Mouse (Mus musculus) neural tube, embryonic 14.5 days (tissue): ENCODE measurements around the gene Necab2. TPM values are rescaled to one million over a fixed set of nuclear protein-coding genes. Genes with fewer than 3 reads are reported as not detected.
A peak's percentile ranks its signal among the peaks of the same experiment; 100 is the strongest.

Source experiments
- ATAC-seq: fragments of 200-750 bp; cut with Nextera tagmentation; 2 replicates; pipeline ENCODE4 v1.8.0; 2017; ENCODE audit warnings: low read depth, mild to moderate bottlenecking, moderate TSS enrichment, moderate library complexity
- H3K27ac ChIP-seq: fragments of 300-500 bp; sonication (generic); 2 replicates; pipeline ENCODE4 v1.5.1; 2014; ENCODE audit warnings: low read depth, mild to moderate bottlenecking, control low read depth, low read length, moderate library complexity, mixed read lengths
- H3K27me3 ChIP-seq: fragments of 300-500 bp; sonication (generic); 2 replicates; pipeline ENCODE4 v1.6.1; 2014; ENCODE audit warnings: low read length; ENCODE audit not compliant: control insufficient read depth, insufficient read depth
- H3K36me3 ChIP-seq: fragments of 300-500 bp; sonication (generic); 2 replicates; pipeline ENCODE4 v1.6.1; 2014; ENCODE audit warnings: low read length, mixed read lengths; ENCODE audit not compliant: control insufficient read depth, insufficient read depth
- H3K4me1 ChIP-seq: fragments of 300-500 bp; sonication (generic); 2 replicates; pipeline ENCODE4 v1.6.1; 2014; ENCODE audit warnings: low read length; ENCODE audit not compliant: control insufficient read depth, insufficient read depth
- H3K4me2 ChIP-seq: fragments of 300-500 bp; sonication (generic); 2 replicates; pipeline ENCODE4 v1.6.1; 2014; ENCODE audit warnings: mild to moderate bottlenecking, low read depth, low read length, control low read depth
- H3K4me3 ChIP-seq: fragments of 300-500 bp; sonication (generic); 2 replicates; pipeline ENCODE4 v1.5.1; 2014; ENCODE audit warnings: low read depth, low read length, control low read depth, mixed read lengths
- H3K9ac ChIP-seq: fragments of 300-500 bp; sonication (generic); replicated peaks from 2 replicates; pipeline ENCODE4 v1.6.1; 2014; ENCODE audit warnings: low read depth, mild to moderate bottlenecking, control low read depth, low read length, mixed read lengths
- H3K9me3 ChIP-seq: fragments of 300-500 bp; sonication (generic); 2 replicates; pipeline ENCODE4 v1.6.1; 2016; ENCODE audit warnings: low read length; ENCODE audit not compliant: control insufficient read depth
- WGBS: fragments of 180-500 bp; shearing (Covaris S2); extraction: QIAGEN DNeasy Blood & Tissue Kit; methylation state at CpG from one replicate; pipeline ENCODE4 v1.1.7; 2014; 5-methylcytosine and 5-hydroxymethylcytosine counted together
- polyA plus RNA-seq: library from polyadenylated mRNA; unstranded; fragments of >200 nt; fragmentation: Nextera tagmentation; extraction: Ambion mirVana; gene quantifications from 2 replicates; pipeline ENCODE4 v1.2.1, GENCODE M21; 2014

Necab2 gene
- polyA plus RNA-seq, 1 experiment from 2014 or later, result 39.6 TPM

DNA sequence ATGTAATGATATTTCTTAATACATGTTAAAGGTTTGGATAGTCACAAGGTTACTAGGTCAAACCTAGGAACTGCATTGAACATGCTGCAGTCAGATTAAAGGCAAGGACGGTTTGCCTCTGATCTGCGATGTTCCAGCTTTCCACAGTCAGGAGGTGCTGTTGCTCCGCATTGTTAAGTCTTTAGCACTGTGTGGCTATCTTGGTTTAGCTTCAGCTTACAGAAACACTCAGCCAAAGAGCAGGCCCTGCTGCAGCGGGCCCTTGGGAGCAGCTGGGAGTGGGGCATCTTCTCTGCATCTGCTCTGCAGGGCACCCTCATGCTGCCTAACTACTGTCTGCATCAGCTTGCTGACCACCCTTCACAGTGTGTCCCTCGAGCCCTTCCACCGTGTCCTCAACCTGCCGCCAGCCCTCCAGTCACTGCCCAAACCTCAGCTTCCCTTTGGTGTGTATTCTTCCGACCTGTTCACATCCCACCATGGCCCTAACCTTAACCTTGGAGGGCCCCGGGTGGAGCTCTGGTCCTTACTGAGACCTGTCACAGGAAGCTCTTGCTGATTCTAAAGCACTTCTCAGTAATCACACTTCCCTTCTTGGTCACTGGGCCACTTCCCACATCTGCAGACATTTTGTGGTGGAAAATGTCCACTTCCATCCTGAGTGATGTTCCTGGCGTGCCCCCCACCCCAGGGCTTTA lies 34.3 kb upstream of the Necab2 start:
- no peak overlapping the region for H3K9ac ChIP-seq
- no peak overlapping the region for H3K4me3 ChIP-seq
- no peak overlapping the region for H3K4me2 ChIP-seq
- no peaks in the 10 kb centered on the region for H3K27me3 ChIP-seq
- H3K27ac ChIP-seq, result no peak overlapping the region
- no peaks in the 10 kb centered on the region for H3K9me3 ChIP-seq
- peaks cover 25% of the 10 kb centered on the region for H3K36me3 ChIP-seq
- 0 out of 2 replicates have a peak, but pooled peaks cover 3% of the 10 kb centered on the region for H3K4me1 ChIP-seq
- no peak for ATAC-seq
- WGBS, result 61% methylated on average over 10 of the region's 10 CpGs

DNA sequence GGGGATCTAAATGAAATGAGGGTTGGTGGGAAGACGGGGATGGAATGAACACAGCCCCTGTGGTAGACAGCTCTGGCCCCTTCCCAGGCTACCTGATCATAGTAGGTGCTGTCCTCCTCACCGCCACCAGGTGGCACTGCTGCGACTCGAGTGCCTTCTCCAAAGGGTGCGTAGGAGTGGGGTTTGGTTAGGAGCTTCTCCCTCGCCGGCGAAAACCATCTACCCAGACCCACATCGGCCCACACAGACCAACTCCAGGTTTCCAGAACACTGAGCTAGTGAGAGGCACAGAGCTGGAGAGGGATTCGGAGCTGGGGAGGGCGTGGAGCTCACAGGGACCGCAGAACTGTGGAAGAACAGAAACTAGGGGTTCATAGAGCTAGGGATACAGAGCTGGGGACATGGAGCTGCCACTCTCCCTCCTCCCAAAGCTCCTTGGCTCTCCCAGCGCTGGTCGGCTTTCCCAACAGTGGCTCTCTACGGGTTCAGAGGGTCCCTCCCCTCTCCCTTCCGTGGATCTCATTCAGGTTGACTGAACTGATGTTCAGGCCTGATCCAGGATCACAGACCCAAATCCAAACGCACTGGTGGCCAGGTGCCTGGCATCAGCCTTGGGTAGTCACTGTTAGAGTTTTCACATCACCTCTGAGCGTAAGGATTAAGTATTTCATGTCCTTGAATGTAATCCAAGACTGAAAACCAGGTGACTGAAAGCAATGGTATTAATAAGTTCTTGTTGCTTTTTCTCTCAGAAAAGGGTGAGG lies 33.6 kb upstream of the Necab2 start:
- 13% methylated on average over 18 of the region's 18 CpGs for WGBS
- Histone ChIP-seq H3K27ac (no peak overlapping the region), H3K4me2 (peak overlapping the region; percentile 43; the same call in 1 of the 2 replicates), H3K9me3 (no peaks in the 10 kb centered on the region), H3K36me3 (peaks cover 19% of the 10 kb centered on the region), H3K27me3 (no peaks in the 10 kb centered on the region), H3K4me1 (0 out of 2 replicates have a peak, but pooled peaks cover 3% of the 10 kb centered on the region), H3K9ac (no peak overlapping the region; the same call in 1 of the 2 replicates), H3K4me3 (no peak overlapping the region)
- peak; percentile 84 for ATAC-seq

DNA sequence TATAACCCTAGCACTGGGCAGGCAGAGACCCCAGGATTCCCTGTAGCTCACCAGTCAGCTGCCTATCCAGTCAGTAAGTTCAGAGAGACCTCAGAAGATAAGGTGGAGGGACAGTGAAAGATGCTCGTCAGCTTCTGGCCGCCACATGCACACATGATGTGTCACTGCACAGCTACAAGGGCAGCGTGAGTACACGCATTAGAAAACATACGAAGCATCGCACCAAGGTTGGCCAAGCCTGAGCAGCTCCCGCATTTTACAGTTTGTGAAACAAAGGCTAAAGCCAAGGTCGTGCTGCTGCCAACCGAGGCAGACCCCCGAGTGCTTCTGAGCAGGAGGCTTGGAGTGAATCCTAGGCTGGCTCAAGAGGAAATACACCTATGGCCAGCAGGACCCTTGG lies 32.9 kb upstream of the Necab2 start:
- no peak overlapping the region for H3K9ac ChIP-seq
- no peak overlapping the region for H3K4me2 ChIP-seq
- WGBS, result 82% methylated on average over 10 of the region's 10 CpGs
- 0 out of 2 replicates have a peak, but pooled peaks cover 3% of the 10 kb centered on the region for H3K4me1 ChIP-seq
- H3K27me3 ChIP-seq, result no peaks in the 10 kb centered on the region
- no peak overlapping the region for H3K27ac ChIP-seq
- H3K9me3 ChIP-seq, result no peaks in the 10 kb centered on the region
- H3K4me3 ChIP-seq, result no peak overlapping the region
- no peak for ATAC-seq
- peaks cover 15% of the 10 kb centered on the region for H3K36me3 ChIP-seq

DNA sequence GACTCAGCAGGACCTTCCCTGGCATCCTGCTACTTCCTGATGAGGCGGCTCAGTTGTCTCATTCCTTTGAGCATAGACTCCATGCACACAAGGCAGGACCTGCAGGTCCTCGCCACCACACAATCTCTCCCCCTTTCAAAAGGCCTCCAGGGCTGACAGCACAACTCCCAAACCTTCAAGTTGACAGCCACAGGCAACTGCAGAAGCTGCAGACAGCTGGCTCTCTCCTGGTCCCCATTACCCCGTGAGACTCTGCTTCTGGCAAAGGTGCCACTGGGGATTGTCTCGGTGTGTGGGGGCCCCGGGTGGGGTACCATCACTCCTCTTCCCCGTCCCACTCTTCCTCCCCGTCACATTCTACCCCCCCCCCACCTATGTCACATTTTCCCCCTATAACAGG lies 26.2 kb upstream of the Necab2 start:
- no peaks in the 10 kb centered on the region for H3K27me3 ChIP-seq
- H3K27ac ChIP-seq, result no peak overlapping the region
- 77% methylated on average over 7 of the region's 7 CpGs for WGBS
- no peak overlapping the region for H3K4me3 ChIP-seq
- H3K9ac ChIP-seq, result no peak overlapping the region
- H3K4me1 ChIP-seq, result no peaks in the 10 kb centered on the region
- no peaks in the 10 kb centered on the region for H3K36me3 ChIP-seq
- H3K9me3 ChIP-seq, result no peaks in the 10 kb centered on the region
- H3K4me2 ChIP-seq, result no peak overlapping the region
- no peak for ATAC-seq

DNA sequence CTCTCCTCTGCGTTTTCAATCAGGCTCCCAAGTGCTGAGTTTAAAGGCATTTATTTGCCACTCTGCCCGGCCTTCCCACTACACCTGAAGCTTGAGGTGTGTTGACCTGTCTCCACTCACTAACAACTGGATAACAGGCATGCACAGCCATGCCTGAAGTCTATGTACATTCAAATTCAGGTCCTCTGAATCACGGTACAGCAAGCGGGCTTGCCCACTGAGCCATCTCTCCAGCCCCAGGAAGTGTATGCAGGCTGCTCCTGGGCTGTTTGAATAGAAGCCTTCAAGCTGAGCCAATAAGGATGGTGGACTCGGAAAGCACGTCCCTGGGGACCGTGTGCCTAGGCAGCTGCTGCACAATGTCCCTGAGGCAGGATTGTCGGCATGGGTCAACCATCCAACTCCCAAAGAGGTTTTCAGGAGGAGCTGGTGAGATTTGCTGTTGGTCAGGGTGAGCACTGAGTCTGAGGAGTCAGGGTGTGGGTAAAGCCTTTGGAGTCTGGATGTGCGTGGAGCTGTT lies 24.9 kb upstream of the Necab2 start:
- H3K4me1 ChIP-seq, result no peaks in the 10 kb centered on the region
- 59% methylated on average over 9 of the region's 9 CpGs for WGBS

DNA sequence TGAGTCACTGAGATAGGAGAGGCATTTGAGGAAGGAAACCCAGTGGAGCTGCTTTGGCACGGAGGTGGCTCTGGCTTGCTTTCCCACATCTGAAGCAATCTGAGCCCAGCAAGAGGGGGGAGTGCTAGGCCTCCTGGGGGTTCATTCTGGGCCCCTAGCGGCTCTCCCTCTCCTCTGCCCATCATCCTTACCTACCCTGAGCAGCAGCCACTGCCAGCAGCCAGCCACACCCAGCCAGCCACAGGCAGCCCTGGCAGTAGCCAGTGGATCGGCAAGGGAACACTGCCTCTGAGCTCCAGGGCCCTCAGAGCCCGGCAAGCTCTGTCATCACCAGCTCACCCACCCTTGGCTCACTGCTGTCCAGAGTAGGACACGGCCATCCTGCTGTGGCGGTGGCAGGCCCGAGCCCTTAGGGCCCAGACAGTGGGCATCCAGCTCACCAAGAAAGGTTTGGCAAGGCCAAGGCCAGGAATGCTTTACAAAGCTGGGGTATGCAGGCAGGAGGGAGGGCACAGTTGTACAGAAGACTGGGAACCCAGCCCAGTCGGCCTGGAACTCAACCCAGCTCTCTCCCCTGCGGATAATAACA lies 24.3 kb upstream of the Necab2 start:
- Histone ChIP-seq H3K9ac (no peak overlapping the region), H3K4me3 (no peak overlapping the region), H3K27ac (0 out of 2 replicates have a peak overlapping the region, but pooled peaks have one; percentile 18), H3K36me3 (no peaks in the 10 kb centered on the region), H3K27me3 (no peaks in the 10 kb centered on the region), H3K4me1 (no peaks in the 10 kb centered on the region), H3K4me2 (no peak overlapping the region), H3K9me3 (no peaks in the 10 kb centered on the region)
- ATAC-seq, result no peak
- WGBS, result 70% methylated on average over 9 of the region's 9 CpGs

More for the DNA sequence above, 24.9 kb upstream of the Necab2 start:
- ATAC-seq, result no peak
- Histone ChIP-seq H3K9me3 (no peaks in the 10 kb centered on the region), H3K4me3 (no peak overlapping the region), H3K27me3 (no peaks in the 10 kb centered on the region), H3K27ac (no peak overlapping the region), H3K36me3 (no peaks in the 10 kb centered on the region), H3K9ac (no peak overlapping the region), H3K4me2 (no peak overlapping the region)

DNA sequence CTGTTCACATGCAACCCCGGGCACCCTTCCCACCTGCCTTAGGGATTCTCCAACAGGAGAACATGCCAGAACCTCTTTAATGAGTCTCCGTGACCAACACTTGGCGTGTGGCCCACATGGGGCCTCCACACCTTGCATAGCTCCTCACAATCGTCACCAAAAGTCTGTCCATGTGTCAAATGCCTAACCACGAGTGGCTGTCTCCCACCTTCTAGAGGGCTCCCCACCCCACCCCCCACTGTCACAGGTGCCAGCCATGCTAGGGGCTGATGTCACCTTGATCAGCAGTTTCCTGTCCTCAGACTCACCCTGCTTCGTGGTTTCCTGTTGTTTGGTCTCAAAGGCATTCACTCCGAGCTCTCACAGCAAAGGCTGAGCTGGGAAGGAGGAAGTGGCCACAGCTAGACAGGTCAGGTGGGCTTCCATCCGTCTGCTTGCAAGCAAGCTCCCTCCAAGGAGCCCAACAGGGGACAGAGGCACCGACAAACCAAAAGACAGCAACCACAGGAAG lies 22.8 kb upstream of the Necab2 start:
- Histone ChIP-seq H3K9me3 (no peaks in the 10 kb centered on the region), H3K9ac (no peak overlapping the region), H3K27me3 (no peaks in the 10 kb centered on the region), H3K27ac (no peak overlapping the region), H3K36me3 (no peaks in the 10 kb centered on the region), H3K4me1 (no peaks in the 10 kb centered on the region), H3K4me2 (no peak overlapping the region), H3K4me3 (no peak overlapping the region)
- ATAC-seq, result no peak
- 73% methylated on average over 9 of the region's 9 CpGs for WGBS

DNA sequence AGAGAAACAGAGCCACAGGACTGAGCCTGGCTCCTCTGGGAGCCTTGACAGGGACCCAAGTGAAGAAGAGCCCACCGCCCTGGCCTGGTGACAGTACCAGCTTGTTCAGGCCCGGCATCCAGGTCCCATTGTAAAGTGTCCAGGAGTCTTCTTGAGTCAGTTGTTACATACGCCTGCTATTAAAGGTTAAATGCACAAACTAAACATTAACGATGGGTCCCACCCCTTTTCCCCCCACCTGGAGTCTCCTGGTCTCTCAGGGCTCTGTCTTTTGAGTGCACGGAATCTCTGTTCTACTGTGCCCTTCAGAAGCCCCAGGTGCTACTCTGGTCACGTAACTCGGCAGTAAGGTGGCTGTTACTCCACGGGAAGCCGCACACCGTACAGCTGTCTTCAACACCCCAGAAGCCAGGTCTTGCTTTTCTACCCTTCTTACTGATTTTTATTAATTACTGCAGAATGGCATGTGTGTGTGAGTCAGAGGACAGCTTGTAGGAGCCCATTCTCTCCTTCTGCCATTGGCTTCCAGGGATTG lies 22.3 kb upstream of the Necab2 start:
- WGBS, result 89% methylated on average over 10 of the region's 10 CpGs
- Histone ChIP-seq H3K4me3 (no peak overlapping the region), H3K4me2 (no peak overlapping the region), H3K9me3 (no peaks in the 10 kb centered on the region), H3K9ac (no peak overlapping the region), H3K27me3 (no peaks in the 10 kb centered on the region), H3K27ac (no peak overlapping the region), H3K36me3 (no peaks in the 10 kb centered on the region), H3K4me1 (no peaks in the 10 kb centered on the region)
- ATAC-seq, result no peak
